Comparison of ENCODE assay signal across 12 mouse cellular contexts in the genomic region with DNA sequence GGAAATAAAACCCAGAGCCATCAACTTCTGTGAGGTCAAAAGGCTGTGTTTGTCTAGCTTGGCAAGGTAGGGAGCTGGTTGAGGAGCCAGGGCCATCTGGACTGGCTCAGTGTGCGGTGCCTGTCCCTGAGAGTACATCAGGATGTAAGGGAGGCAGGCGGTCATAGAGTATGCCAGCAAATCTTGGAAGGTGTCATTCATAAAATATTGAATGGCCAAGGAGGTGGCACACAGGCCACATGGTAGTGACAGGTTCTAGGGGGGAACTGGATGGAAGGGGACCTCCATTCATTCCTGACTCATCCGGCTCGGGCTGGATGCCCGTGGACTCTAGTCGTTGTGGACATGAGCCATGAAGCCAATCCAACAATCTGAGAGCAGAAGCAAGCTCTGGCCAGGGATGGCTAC.
DNase-seq lines count a peak whose midpoint lies in the region; ATAC-seq and TF ChIP-seq lines count a peak whose summit lies in the region.
"Had no signal": no experiment of that assay in that cellular context is flagged by ENCODE, and none has a peak within 500 bp of the region (broad histone marks: within the 10 kb centered on the region; RNA-seq: fewer than 3 reads in every experiment).

No protein-coding gene starts in this region.

- no peak overlapping the region for H3K4me3 ChIP-seq in lung, postnatal 0 days (ENCODE audit: low read depth, low read length)
- no peak overlapping the region for H3K4me3 ChIP-seq in cerebellum, adult 2 months (replicated peaks; ENCODE audit: insufficient read depth, low read depth, low read length)
- H3K4me3 ChIP-seq: midbrain, embryonic 13.5 days had no signal

- no peak overlapping the region for H3K9ac ChIP-seq in lung, postnatal 0 days (replicated peaks; ENCODE audit: low read depth)
- H3K9ac ChIP-seq: hindbrain, embryonic 14.5 days; lung, embryonic 14.5 days; midbrain, embryonic 13.5 days had no signal

- H3K27me3 ChIP-seq in lung, postnatal 0 days (replicated peaks; ENCODE audit: insufficient read depth, low read length), result no peaks in the 10 kb centered on the region
- no peaks in the 10 kb centered on the region for H3K27me3 ChIP-seq in cerebellum, adult 2 months (ENCODE audit: control insufficient read depth, insufficient read depth, low read length)
- H3K27me3 ChIP-seq: CH12.LX had no signal

- no peak for TF ChIP-seq CTCF in lung, postnatal 0 days (IDR thresholded peaks at IDR 0.05)
- no peak for TF ChIP-seq CTCF in cerebellum, adult 2 months (IDR thresholded peaks at IDR 0.05; ENCODE audit: borderline replicate concordance, insufficient read depth, low read depth, low read length)

- no peak overlapping the region for H3K27ac ChIP-seq in lung, postnatal 0 days (ENCODE audit: low read length)
- H3K27ac ChIP-seq in cerebellum, adult 2 months (ENCODE audit: insufficient read depth, low read length), result no peak overlapping the region
- H3K27ac ChIP-seq: hindbrain, embryonic 14.5 days; midbrain, embryonic 13.5 days had no signal

- no peaks in the 10 kb centered on the region for H3K9me3 ChIP-seq in lung, postnatal 0 days (ENCODE audit: low read length)
- H3K9me3 ChIP-seq: midbrain, embryonic 13.5 days had no signal

- WGBS in lung, postnatal 0 days, result 96% methylated on average over 6 of the region's 6 CpGs
- 12% methylated on average over 6 of the region's 6 CpGs for WGBS in cerebellum, adult 2 months

- TF ChIP-seq POLR2A in cerebellum, adult 2 months (IDR thresholded peaks at IDR 0.05; ENCODE audit: borderline replicate concordance, insufficient read depth, low read length), result no peak

- H3K4me1 ChIP-seq in lung, postnatal 0 days (ENCODE audit: insufficient read depth, low read depth, low read length), result no peaks in the 10 kb centered on the region
- H3K4me1 ChIP-seq in cerebellum, adult 2 months (ENCODE audit: control insufficient read depth, insufficient read depth, low read length), result peaks cover 6% of the 10 kb centered on the region

- H3K4me2 ChIP-seq in lung, postnatal 0 days (replicated peaks; ENCODE audit: low read depth, low read length), result no peak overlapping the region
- H3K4me2 ChIP-seq: hindbrain, embryonic 14.5 days; lung, embryonic 14.5 days; midbrain, embryonic 13.5 days had no signal

- no peaks in the 10 kb centered on the region for H3K36me3 ChIP-seq in lung, postnatal 0 days (ENCODE audit: insufficient read depth, low read length)
- H3K36me3 ChIP-seq: midbrain, embryonic 13.5 days had no signal

- TF ChIP-seq EP300 in lung, postnatal 0 days (IDR thresholded peaks at IDR 0.05), result no peak

- peak; percentile 44 for DNase-seq in lung, postnatal 14 days
- DNase-seq in lung, postnatal 0 days (ENCODE audit: low spot score), result no peak
- peak; percentile 95 to 99 for DNase-seq in cerebellum, adult 2 months
- peak; percentile 66 for DNase-seq in gastrocnemius, postnatal 10 days
- peak; percentile 36 for DNase-seq in heart, postnatal 4 days
- DNase-seq in embryo, embryonic 10 days (ENCODE audit: low spot score), result no peak
- no peak for DNase-seq in frontal cortex, postnatal 25 days (ENCODE audit: low spot score in 2 of 2)
- DNase-seq: adrenal gland, postnatal 36 days; lung, embryonic 14.5 days had no signal

- ATAC-seq in lung, postnatal 0 days, result no peak
- ATAC-seq: midbrain, embryonic 13.5 days had no signal

Comparison
In these comparisons a context has a peak if more than half of its experiments do, and no peak if none do; other contexts are left out.
1. DNase-seq: peak in lung, postnatal 14 days (single experiment), cerebellum, adult 2 months (2 of 2), gastrocnemius, postnatal 10 days (single experiment) and heart, postnatal 4 days (single experiment); none in lung, postnatal 0 days (single experiment), embryo, embryonic 10 days (single experiment) and frontal cortex, postnatal 25 days (0 of 2).